ENCODE assay signal across 9 mouse cellular contexts in genomic region chr7:109613531-109614021, GRCm38 (mm10).
DNase-seq lines count a peak whose midpoint lies in the region; ATAC-seq and TF ChIP-seq lines count a peak whose summit lies in the region.
"Had no signal": no experiment of that assay in that cellular context is flagged by ENCODE, and none has a peak within 500 bp of the region (broad histone marks: within the 10 kb centered on the region; RNA-seq: fewer than 3 reads in every experiment).

No protein-coding gene starts in this region.

- H3K9me3 ChIP-seq in ES-E14 (ENCODE audit: control insufficient read depth, insufficient read depth, low read depth, low read length) = no peaks in the 10 kb centered on the region
- no peaks in the 10 kb centered on the region for H3K9me3 ChIP-seq in heart, embryonic 14.5 days (ENCODE audit: control insufficient read depth, low read length)
- H3K9me3 ChIP-seq in limb, embryonic 13.5 days = no peaks in the 10 kb centered on the region
- H3K9me3 ChIP-seq: G1E had no signal

- no peak overlapping the region; the same call in 1 of the 2 replicates for H3K27ac ChIP-seq in ES-E14 (ENCODE audit: insufficient read depth, low read depth, low read length, poor library complexity, severe bottlenecking)
- peak overlapping the region; percentile 48 to 68 for H3K27ac ChIP-seq in heart, embryonic 14.5 days (replicated peaks in 1 of 2; ENCODE audit: control insufficient read depth in 1 of 2, insufficient read depth in 1 of 2, low read depth in 2 of 2, low read length in 2 of 2)
- no peak overlapping the region for H3K27ac ChIP-seq in limb, embryonic 13.5 days

- no peak for ATAC-seq in heart, embryonic 14.5 days (ENCODE audit: insufficient number of reproducible peaks, insufficient read depth, low FRiP score, low read depth)
- no peak for ATAC-seq in limb, embryonic 13.5 days (ENCODE audit: low FRiP score, low read depth)

- H3K27me3 ChIP-seq in heart, embryonic 14.5 days (ENCODE audit: control insufficient read depth, insufficient read depth, low read length) = no peaks in the 10 kb centered on the region
- no peaks in the 10 kb centered on the region for H3K27me3 ChIP-seq in limb, embryonic 13.5 days

- DNase-seq in embryo, embryonic 10.5 days (ENCODE audit: low spot score) = peak; percentile 39
- no peak for DNase-seq in embryo, embryonic 9.5 days (ENCODE audit: extremely low spot score)
- no peak for DNase-seq in ES-E14 (ENCODE audit: low read depth, low spot score)
- no peak for DNase-seq in ovary, postnatal 10 days (ENCODE audit: low spot score)
- no peak for DNase-seq in left cerebral cortex, postnatal 25 days (ENCODE audit: low spot score in 2 of 2)
- DNase-seq in left cerebral cortex, adult 8-10 months (ENCODE audit: low spot score in 2 of 2) = no peak

- peak overlapping the region; percentile 70 for H3K4me2 ChIP-seq in heart, embryonic 14.5 days (ENCODE audit: low read length)
- H3K4me2 ChIP-seq in limb, embryonic 13.5 days (replicated peaks) = 0 out of 2 replicates have a peak overlapping the region, but pooled peaks have one; percentile 12

- in situ Hi-C loops in ES-E14 (cut with MboI; ENCODE audit: low sequenced_read_pairs in 2 of 2, unreplicated experiment in 2 of 2) = no loop called here

- WGBS in heart, embryonic 14.5 days = 32% methylated on average over 5 of the region's 5 CpGs
- WGBS in limb, embryonic 13.5 days = 62% methylated on average over 5 of the region's 5 CpGs

- peaks cover 8 to 29% of the 10 kb centered on the region in 2 experiments; a peak in 2 of 4 replicates for H3K4me1 ChIP-seq in ES-E14 (ENCODE audit: control insufficient read depth in 2 of 2, insufficient read depth in 2 of 2, low read length in 2 of 2, poor library complexity in 1 of 2)
- peaks cover 39 to 86% of the 10 kb centered on the region in 2 experiments for H3K4me1 ChIP-seq in heart, embryonic 14.5 days (ENCODE audit: control insufficient read depth in 2 of 2, insufficient read depth in 2 of 2, low read length in 2 of 2)
- H3K4me1 ChIP-seq in limb, embryonic 13.5 days = peaks cover 58% of the 10 kb centered on the region

- no peak overlapping the region; the same call in 1 of the 2 replicates for H3K9ac ChIP-seq in ES-E14 (ENCODE audit: insufficient read depth, low read depth, low read length, poor library complexity, severe bottlenecking)
- peak overlapping the region; percentile 76; the same call in 1 of the 2 replicates for H3K9ac ChIP-seq in heart, embryonic 14.5 days (ENCODE audit: low read length)
- H3K9ac ChIP-seq in limb, embryonic 13.5 days = no peak overlapping the region

- H3K36me3 ChIP-seq in ES-E14 (ENCODE audit: control insufficient read depth, insufficient read depth, low read length, poor library complexity, severe bottlenecking) = no peaks in the 10 kb centered on the region
- 0 out of 2 replicates have a peak, but pooled peaks cover 2% of the 10 kb centered on the region for H3K36me3 ChIP-seq in heart, embryonic 14.5 days (ENCODE audit: control insufficient read depth, insufficient read depth, low read length)
- H3K36me3 ChIP-seq in limb, embryonic 13.5 days = no peaks in the 10 kb centered on the region
- H3K36me3 ChIP-seq: G1E had no signal

- H3K4me3 ChIP-seq in ES-E14 (ENCODE audit: insufficient read depth in 1 of 2, low read depth in 1 of 2, low read length in 2 of 2, poor library complexity in 1 of 2, severe bottlenecking in 1 of 2) = peak overlapping the region in 1 of 2 experiments; percentile 14; a peak in 2 of 4 replicates
- no peak overlapping the region for H3K4me3 ChIP-seq in heart, embryonic 14.5 days (ENCODE audit: control insufficient read depth in 1 of 2, insufficient read depth in 1 of 2, low read depth in 1 of 2, low read length in 2 of 2)
- H3K4me3 ChIP-seq in limb, embryonic 13.5 days = no peak overlapping the region

- intact Hi-C loops in left cerebral cortex, postnatal 25 days (cut with DNase I) = no loop called here

TF ChIP-seq in ES-E14, 5 proteins besides CTCF, POLR2A, EP300 and RAD21:
- TF ChIP-seq HCFC1 (IDR thresholded peaks at IDR 0.05; ENCODE audit: borderline replicate concordance, insufficient read depth, low read length) (no peak), ZC3H11A (IDR thresholded peaks at IDR 0.05; ENCODE audit: borderline replicate concordance, low read depth, low read length) (0 out of 2 replicates have a peak, but pooled peaks have one; percentile 1)

Comparison
In these comparisons a context has a peak if more than half of its experiments do, and no peak if none do; other contexts are left out.
1. H3K27ac ChIP-seq: peak in heart, embryonic 14.5 days (2 of 2); none in ES-E14 (single experiment) and limb, embryonic 13.5 days (single experiment).